Mouse (Mus musculus) gonadal fat pad, adult 2 months (tissue): ENCODE data around the gene Zfp128. TPM values are rescaled to one million over a fixed set of nuclear protein-coding genes. Genes with fewer than 3 reads are reported as not detected.
"Not testable (repeated sequence)": the region's sequence is repeated elsewhere in the genome, so short reads cannot be mapped to it uniquely, and the experiment has no call there.

ENCODE experiments used
- DNase-seq: peaks from one replicate; pipeline ENCODE4 v3.0.0-alpha.2; 2012; ENCODE audit warnings: low read depth
- polyA plus RNA-seq: library from polyadenylated mRNA; depleted of rRNA; stranded (reverse); fragments of >200 nt; gene quantifications from 2 replicates; pipeline ENCODE4 v1.2.3, GENCODE M21; 2012; rRNA removed

Zfp128 gene
- 1.4 and 1.5 TPM in 2 replicates for polyA plus RNA-seq

DNA sequence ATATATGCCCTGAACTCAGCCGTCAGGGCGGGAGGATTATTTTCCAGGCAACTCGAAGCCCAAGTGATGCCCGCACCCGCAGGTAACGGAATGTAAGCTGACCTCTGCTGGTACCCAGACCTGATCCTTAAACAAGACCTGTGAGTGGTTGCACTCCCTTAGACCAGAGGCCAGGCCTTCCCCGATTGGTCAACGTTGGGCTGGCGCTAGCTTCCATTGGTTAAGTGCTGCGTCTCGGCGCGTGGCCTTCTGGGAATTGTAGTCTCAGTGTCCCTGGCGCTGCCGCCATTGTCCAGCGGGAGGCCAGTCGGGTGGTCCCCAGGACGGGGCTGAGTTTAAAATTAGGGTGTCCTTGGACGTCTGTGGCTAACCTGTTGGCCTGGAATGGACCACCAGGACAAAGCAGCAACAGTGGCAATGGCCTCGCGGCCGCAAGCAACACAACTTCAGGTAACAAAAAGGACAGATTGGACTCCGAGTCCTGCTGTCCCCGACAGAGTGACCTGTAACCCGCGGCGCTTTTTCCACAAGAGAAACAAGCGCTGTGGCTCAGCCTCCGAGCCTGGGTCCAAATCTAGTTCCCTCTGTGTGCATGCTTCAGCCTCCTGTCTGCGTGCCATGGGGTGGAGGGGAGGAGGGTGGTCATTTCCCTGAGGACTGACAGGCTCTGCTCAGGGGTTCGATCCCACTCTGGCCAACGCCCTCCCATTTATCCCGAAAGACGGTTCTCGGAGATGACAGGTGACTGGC, at the start of gene Zfp128:
Gene Zfp128 (plus strand): TSS at position 267 of the 750 bp plus-strand sequence.
- peak; percentile 62 for DNase-seq

DNA sequence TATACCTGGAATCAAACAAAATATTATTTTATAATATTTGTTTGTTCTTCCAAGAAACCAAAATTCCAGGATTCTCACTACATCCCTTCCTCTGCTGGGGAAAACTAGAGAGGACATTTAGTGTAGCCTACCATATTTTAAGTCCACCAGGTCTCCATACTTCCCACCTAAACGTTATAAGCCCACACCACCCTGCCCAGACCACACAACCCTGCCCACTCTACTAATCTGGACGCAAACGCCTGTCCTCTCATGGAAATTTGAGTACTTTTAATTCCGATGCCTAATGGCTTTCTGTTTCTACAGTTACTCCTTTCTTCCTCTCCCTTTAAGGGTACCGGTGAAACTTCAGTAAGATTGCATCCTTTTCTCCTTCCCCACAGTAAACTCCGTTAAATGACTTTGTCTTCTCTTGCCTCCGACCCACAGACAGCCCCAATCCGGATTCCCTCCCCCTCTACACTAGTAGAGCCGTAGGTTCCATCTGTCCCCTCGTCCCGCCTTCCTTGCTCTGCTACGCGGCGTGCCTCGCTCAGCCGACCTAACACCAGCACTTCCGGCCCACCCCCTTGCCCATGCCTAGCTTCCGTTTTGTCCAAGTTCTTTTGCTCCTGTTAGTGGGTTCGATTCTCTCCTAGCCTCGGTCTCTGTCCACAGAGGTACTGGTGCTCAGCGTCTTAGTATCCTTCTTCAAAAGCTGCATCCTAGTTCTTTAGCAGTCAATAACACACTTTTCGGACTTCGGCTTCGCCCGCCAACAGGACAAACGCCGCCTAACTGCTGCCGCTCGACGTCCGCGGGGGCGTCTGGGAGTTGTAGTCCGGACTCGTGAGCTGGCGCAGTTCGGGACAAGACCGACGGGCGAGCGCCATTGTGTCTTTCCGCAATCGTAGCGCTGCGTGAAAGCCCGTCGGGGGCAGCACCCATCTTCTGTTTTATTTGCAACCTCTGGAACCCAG, 46.5 kb upstream of the Zfp128 start, which contains the start of gene Zfp110:
Gene Zfp110 (plus strand): TSS at position 600 of the 959 bp plus-strand sequence.
- DNase-seq, result peak; percentile 56

- DNase-seq, result no peak
These were observed 45.7 kb upstream of the Zfp128 start for GRCm38 (mm10) chr7:12835193-12835671.

GRCm38 (mm10) chr7:12835779-12836178, 45.2 kb upstream of the Zfp128 start:
- no peak for DNase-seq

- no peak for DNase-seq
These were observed 6.7 kb upstream of the Zfp128 start for GRCm38 (mm10) chr7:12874301-12874700.

DNA sequence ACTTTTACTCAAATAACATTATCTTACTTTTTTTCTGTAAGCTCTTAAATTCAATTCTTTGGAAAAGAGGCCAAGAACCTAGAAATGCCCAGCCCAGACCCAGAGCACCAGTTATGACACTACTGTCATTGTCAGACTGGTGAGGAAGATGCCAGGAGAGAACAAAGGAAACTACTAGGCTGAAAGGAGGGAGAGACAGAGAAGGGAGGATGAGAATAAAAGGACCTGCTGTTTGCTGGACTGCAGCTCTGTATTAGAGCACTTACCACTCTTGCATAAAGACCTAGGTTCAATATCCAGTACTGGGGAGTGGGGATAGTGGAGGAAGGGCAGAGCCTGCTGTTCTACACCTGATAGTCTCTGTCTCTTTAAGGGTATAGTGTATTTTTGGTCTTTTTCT, 941 bp upstream of the Zfp128 start:
- no peak for DNase-seq

DNA sequence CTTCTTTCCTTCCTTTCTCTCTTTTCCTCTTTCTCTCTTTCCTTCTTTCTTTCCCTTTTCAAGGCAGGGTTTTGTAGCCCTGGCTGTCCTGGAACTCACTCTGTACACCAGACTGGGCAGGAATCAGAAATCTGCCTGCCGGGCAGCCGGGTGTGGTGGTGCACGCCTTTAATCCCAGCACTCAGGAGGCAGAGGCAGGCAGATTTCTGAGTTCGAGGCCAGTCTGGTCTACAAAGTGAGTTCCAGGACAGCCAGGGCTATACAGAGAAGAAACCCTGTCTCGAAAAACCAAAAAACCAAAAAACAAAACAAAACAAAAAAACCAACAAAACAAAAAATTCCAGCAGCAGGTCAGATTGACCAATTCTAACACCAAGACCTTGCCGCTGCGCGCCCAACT, 480 bp upstream of the Zfp128 start:
- not testable (repeated sequence) for DNase-seq

DNA sequence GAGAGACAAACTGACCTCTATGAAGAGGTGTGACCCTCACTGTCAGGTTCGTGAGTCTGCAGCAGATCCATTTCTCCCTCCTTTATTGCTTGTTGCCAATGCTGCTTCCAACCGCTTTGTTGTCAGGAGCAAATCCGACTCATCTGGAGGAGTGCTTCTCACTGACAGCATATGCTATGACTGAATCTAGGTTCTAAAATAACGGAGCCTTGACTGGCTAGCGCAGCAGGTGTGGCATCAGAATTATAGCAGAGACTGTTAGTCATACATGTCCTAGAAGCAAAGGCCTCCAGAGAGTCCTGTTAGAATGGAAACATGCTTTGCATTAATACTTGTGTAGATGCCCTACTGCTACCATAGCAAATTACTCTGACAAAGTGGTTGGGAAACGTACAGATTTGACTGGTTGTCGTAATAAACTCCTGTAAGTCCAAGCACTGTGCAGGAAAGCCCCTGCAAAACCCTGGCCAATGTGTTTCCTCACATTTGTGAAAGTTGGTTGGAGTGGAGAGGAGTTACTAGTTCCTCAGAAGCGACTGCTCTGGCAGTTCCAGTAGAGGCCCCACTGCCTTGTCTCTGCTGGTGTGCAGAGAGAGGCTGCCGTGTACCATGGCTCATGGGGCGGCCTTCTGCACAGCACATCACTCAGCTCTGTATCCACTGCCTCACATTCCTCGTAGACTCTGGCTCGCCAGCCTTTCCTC, 5.7 kb downstream of the Zfp128 start:
- no peak for DNase-seq

DNA sequence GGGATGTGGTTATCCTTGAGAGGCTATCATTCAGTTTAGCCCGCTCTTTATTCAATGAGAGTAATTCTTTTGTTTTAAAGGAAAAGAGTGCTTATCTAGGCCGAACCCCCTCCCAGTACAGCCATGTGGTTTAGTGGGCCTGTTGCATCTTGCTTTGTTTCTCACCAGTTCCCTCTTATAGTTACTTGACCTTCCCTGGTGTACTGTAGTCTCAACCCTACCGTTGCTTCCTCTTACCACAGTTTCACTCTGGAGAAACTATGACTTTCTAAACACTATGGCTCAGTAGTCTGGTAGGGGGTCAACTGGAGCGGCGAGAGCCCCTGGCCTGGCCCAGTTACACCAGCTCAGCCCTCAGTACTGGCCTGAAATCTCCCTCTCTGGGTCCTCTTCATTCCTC, 6.6 kb downstream of the Zfp128 start:
- DNase-seq, result no peak

DNA sequence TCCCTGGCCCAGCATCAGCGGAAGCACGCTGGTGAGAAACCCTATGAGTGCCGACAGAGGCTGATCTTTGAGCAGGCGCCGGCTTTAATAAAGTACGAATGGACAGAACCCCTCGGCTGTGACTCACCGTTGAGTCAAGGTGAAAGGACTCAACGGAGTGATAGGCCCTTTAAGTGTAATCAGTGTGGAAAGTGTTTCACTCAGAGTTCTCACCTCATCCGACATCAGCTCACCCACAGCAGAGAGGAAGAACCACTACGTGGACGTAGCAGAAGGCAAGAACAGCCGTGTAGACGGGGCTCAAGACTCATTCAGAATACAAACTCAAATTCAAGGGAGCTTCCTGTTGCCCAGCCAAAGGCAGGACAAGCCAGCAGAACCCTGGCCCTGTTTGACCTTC, 10.0 kb downstream of the Zfp128 start:
- no peak for DNase-seq

- no peak for DNase-seq
These were observed 10.4 kb downstream of the Zfp128 start for GRCm38 (mm10) chr7:12891334-12891733.

GRCm38 (mm10) chr7:12897655-12898410, 16.9 kb downstream of the Zfp128 start, which contains the start of gene Zscan22:
Gene Zscan22 (plus strand): TSS chr7:12897815.
- no peak for DNase-seq

GRCm38 (mm10) chr7:12901517-12901916, 20.5 kb downstream of the Zfp128 start:
- DNase-seq, result no peak

DNA sequence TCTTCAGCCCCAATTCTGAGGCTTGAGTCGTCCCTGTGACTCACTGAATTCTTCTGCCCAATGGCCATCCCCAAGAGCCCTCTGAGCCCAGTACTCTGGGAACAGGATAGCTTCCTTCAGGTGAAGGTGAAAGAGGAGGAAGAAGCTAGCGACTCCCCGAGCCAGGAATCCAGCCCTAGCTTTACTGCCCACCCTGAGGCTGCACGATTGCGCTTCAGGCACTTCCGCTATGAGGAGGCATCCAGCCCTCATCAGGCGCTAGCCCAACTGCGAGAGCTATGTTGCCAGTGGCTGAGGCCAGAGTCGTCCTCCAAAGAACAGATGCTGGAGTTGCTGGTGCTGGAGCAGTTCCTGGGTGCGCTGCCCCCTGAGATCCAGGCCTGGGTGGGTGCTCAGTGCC, 22.6 kb downstream of the Zfp128 start:
- DNase-seq, result no peak

DNA sequence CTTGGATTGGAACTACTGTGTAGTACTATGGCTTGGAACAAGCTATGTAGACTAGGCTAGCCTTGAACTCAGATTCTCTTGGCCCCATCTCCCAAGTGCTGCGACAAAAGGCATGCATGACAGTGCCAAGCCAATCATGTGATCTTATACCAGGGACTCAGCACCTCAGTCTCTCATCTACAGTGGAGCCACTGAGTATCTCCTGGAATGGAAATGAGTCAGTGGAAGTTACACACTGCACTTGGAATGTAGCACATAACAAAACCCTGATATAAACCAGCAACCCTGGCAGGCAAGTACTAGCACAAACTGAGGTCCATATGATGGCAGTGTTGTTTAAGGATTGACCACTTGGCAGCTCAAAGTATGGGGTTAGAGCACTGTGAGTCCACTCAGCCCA, 24.2 kb downstream of the Zfp128 start:
- DNase-seq, result no peak

GRCm38 (mm10) chr7:12909498-12909962, 28.6 kb downstream of the Zfp128 start:
- DNase-seq, result no peak

GRCm38 (mm10) chr7:12910181-12910668, 29.2 kb downstream of the Zfp128 start:
- no peak for DNase-seq

DNA sequence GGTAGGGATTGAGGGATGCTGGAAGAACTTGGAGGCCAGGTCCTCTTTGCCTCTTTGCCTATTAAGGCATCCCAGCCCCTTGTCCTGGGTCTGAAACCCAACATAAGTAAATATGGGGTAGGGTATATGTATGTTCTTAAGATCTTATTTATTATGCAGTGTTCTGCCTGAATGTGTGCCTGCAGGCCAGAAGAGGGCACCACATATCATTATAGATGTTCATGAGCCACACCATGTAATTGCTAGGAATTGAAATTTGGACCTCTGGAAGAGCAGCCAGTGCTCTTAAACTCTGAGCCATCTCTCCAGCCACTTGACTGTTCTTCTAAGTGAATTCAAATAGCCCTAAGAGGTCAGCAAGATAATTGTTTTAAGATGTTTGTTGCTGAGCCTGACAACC, 32.6 kb downstream of the Zfp128 start:
- DNase-seq, result no peak

- not testable (repeated sequence) for DNase-seq
These were observed 39.5 kb downstream of the Zfp128 start for GRCm38 (mm10) chr7:12920495-12920894.

- DNase-seq, result no peak
These were observed 40.3 kb downstream of the Zfp128 start for GRCm38 (mm10) chr7:12921318-12921704.
